Mouse (Mus musculus): Measurements from ENCODE around the gene Slc19a1. TPM values are rescaled to one million over a fixed set of nuclear protein-coding genes. Genes with fewer than 3 reads are reported as not detected.

The Slc19a1 gene
- polyA plus RNA-seq, 1 experiment from 2014 or later = 43.7 TPM

- Histone ChIP-seq H3K9ac (no peak overlapping the region), H3K4me1 (peaks cover 11% of the 10 kb centered on the region; the same call in 1 of the 2 replicates), H3K9me3 (replicated peaks) (no peaks in the 10 kb centered on the region), H3K4me3 (replicated peaks) (no peak overlapping the region), H3K4me2 (no peak overlapping the region), H3K27ac (peak overlapping the region; percentile 15), H3K27me3 (no peaks in the 10 kb centered on the region), H3K36me3 (peaks cover 71% of the 10 kb centered on the region)
- ATAC-seq (replicated peaks; ENCODE audit: low FRiP score) = peak; percentile 55; the same call in 1 of the 2 replicates
- WGBS = 81% methylated on average over 8 of the region's 8 CpGs
These were observed 46.9 kb downstream of the Slc19a1 start for GRCm38 (mm10) chr10:77078961-77079360.

- 8% methylated on average over 3 of the region's 3 CpGs for WGBS
- Histone ChIP-seq H3K36me3 (peaks cover 71% of the 10 kb centered on the region), H3K27me3 (no peaks in the 10 kb centered on the region), H3K9ac (no peak overlapping the region), H3K4me3 (replicated peaks) (no peak overlapping the region), H3K9me3 (replicated peaks) (no peaks in the 10 kb centered on the region), H3K4me2 (no peak overlapping the region), H3K4me1 (peaks cover 19% of the 10 kb centered on the region; the same call in 1 of the 2 replicates), H3K27ac (peak overlapping the region; percentile 56)
- no peak for ATAC-seq (replicated peaks; ENCODE audit: low FRiP score)
These were observed 50.4 kb downstream of the Slc19a1 start for GRCm38 (mm10) chr10:77082453-77082852.

- Histone ChIP-seq H3K9me3 (replicated peaks) (no peaks in the 10 kb centered on the region), H3K36me3 (peaks cover 71% of the 10 kb centered on the region), H3K9ac (no peak overlapping the region), H3K4me2 (no peak overlapping the region), H3K27me3 (no peaks in the 10 kb centered on the region), H3K4me1 (peaks cover 19% of the 10 kb centered on the region; the same call in 1 of the 2 replicates), H3K4me3 (replicated peaks) (no peak overlapping the region), H3K27ac (peak overlapping the region; percentile 56)
- 76% methylated on average over 5 of the region's 5 CpGs for WGBS
- ATAC-seq (replicated peaks; ENCODE audit: low FRiP score) = no peak
These were observed 50.9 kb downstream of the Slc19a1 start for GRCm38 (mm10) chr10:77082921-77083320.

- no peak overlapping the region for H3K4me3 ChIP-seq (replicated peaks)
- peaks cover 24% of the 10 kb centered on the region for H3K4me1 ChIP-seq
- ATAC-seq (replicated peaks; ENCODE audit: low FRiP score) = no peak
- H3K4me2 ChIP-seq = no peak overlapping the region
- 0 out of 2 replicates have a peak overlapping the region, but pooled peaks have one; percentile 9 for H3K27ac ChIP-seq
- H3K27me3 ChIP-seq = no peaks in the 10 kb centered on the region
- WGBS = 33% methylated on average over 1 of the region's 1 CpGs
- peaks cover 64% of the 10 kb centered on the region for H3K36me3 ChIP-seq
- H3K9ac ChIP-seq = no peak overlapping the region
- no peaks in the 10 kb centered on the region for H3K9me3 ChIP-seq (replicated peaks)
These were observed 52.5 kb downstream of the Slc19a1 start for GRCm38 (mm10) chr10:77084568-77084967.

- Histone ChIP-seq H3K4me1 (peaks cover 25% of the 10 kb centered on the region), H3K4me2 (0 out of 2 replicates have a peak overlapping the region, but pooled peaks have one; percentile 20), H3K9ac (0 out of 2 replicates have a peak overlapping the region, but pooled peaks have one; percentile 4), H3K27ac (peak overlapping the region; percentile 68), H3K9me3 (replicated peaks) (peaks cover 11% of the 10 kb centered on the region; the same call in 1 of the 2 replicates), H3K36me3 (peaks cover 65% of the 10 kb centered on the region), H3K27me3 (no peaks in the 10 kb centered on the region), H3K4me3 (replicated peaks) (no peak overlapping the region)
- WGBS = 53% methylated on average over 8 of the region's 8 CpGs
- ATAC-seq (replicated peaks; ENCODE audit: low FRiP score) = peak; percentile 63; the same call in 1 of the 2 replicates
These were observed 57.3 kb downstream of the Slc19a1 start for GRCm38 (mm10) chr10:77089336-77089735.

GRCm38 (mm10) chr10:77090063-77090462 is 58.0 kb downstream of the Slc19a1 start:
- Histone ChIP-seq H3K36me3 (peaks cover 66% of the 10 kb centered on the region), H3K4me3 (replicated peaks) (no peak overlapping the region), H3K4me2 (no peak overlapping the region), H3K27me3 (no peaks in the 10 kb centered on the region), H3K9ac (no peak overlapping the region), H3K9me3 (replicated peaks) (peaks cover 11% of the 10 kb centered on the region; the same call in 1 of the 2 replicates), H3K27ac (no peak overlapping the region), H3K4me1 (peaks cover 21% of the 10 kb centered on the region)
- no peak for ATAC-seq (replicated peaks; ENCODE audit: low FRiP score)
- WGBS = 71% methylated on average over 5 of the region's 5 CpGs

DNA sequence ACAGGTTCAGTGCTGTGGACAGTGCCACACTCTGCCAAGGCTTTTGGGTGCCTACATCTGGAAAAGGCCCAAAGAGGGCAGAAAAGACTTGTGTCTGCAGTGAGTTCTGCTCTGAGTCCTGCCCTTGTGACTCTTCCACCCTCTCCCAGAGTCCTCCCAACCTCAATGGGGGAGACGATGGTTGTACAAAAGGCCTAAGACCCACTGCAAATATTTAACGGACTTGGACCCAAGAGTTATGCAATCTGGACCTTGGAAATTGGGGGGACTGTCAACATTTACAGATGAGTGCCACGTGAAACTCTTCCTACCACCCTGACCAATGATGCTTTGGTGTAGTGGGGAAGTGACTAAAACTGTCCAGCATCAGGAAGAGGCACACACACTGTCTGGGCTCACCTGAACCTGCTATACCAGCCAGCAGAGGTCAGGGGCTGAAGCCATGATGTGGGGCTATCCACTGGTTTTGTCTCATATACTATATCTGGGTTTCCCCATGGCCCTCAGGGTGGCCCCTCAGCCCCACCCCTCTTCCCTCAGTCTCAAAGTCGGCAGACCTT is 59.6 kb downstream of the Slc19a1 start:
- Histone ChIP-seq H3K36me3 (peaks cover 64% of the 10 kb centered on the region), H3K9me3 (replicated peaks) (peaks cover 11% of the 10 kb centered on the region; the same call in 1 of the 2 replicates), H3K9ac (no peak overlapping the region), H3K4me1 (peaks cover 21% of the 10 kb centered on the region), H3K4me3 (replicated peaks) (no peak overlapping the region), H3K27ac (no peak overlapping the region), H3K27me3 (no peaks in the 10 kb centered on the region), H3K4me2 (no peak overlapping the region)
- WGBS = 75% methylated on average over 4 of the region's 4 CpGs
- no peak for ATAC-seq (replicated peaks; ENCODE audit: low FRiP score)

DNA sequence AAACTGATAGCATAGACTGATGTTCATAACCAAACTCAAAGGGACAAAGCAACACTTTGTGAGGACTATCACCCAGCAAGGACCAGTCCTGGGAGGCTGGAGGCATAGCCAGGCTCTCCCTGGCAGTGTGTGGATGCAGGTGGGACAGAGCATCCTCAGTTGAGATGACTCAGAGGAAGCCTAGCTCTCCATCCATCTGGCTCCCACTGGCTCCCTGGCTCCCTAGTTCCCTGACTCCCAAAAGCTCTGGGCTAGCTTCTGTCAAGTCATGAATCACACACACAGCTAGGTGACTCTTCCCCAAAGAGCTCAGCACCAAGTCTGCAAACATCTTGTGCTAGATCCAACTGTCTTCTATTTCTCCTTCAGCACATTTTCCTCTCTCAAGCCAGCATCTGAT is 61.8 kb downstream of the Slc19a1 start:
- Histone ChIP-seq H3K36me3 (peaks cover 43% of the 10 kb centered on the region), H3K9ac (no peak overlapping the region), H3K4me1 (peaks cover 35% of the 10 kb centered on the region), H3K27me3 (no peaks in the 10 kb centered on the region), H3K9me3 (replicated peaks) (peaks cover 11% of the 10 kb centered on the region; the same call in 1 of the 2 replicates), H3K4me3 (replicated peaks) (no peak overlapping the region), H3K4me2 (no peak overlapping the region), H3K27ac (no peak overlapping the region)
- no peak for ATAC-seq (replicated peaks; ENCODE audit: low FRiP score)

- H3K4me3 ChIP-seq (replicated peaks) = no peak overlapping the region
- H3K9ac ChIP-seq = no peak overlapping the region
- peaks cover 11% of the 10 kb centered on the region; the same call in 1 of the 2 replicates for H3K9me3 ChIP-seq (replicated peaks)
- no peak overlapping the region for H3K27ac ChIP-seq
- H3K4me2 ChIP-seq = no peak overlapping the region
- no peak for ATAC-seq (replicated peaks; ENCODE audit: low FRiP score)
- WGBS = 94% methylated on average over 3 of the region's 3 CpGs
- peaks cover 42% of the 10 kb centered on the region for H3K36me3 ChIP-seq
- H3K27me3 ChIP-seq = no peaks in the 10 kb centered on the region
- peaks cover 23% of the 10 kb centered on the region for H3K4me1 ChIP-seq
These were observed 63.6 kb downstream of the Slc19a1 start for GRCm38 (mm10) chr10:77095666-77096065.

DNA sequence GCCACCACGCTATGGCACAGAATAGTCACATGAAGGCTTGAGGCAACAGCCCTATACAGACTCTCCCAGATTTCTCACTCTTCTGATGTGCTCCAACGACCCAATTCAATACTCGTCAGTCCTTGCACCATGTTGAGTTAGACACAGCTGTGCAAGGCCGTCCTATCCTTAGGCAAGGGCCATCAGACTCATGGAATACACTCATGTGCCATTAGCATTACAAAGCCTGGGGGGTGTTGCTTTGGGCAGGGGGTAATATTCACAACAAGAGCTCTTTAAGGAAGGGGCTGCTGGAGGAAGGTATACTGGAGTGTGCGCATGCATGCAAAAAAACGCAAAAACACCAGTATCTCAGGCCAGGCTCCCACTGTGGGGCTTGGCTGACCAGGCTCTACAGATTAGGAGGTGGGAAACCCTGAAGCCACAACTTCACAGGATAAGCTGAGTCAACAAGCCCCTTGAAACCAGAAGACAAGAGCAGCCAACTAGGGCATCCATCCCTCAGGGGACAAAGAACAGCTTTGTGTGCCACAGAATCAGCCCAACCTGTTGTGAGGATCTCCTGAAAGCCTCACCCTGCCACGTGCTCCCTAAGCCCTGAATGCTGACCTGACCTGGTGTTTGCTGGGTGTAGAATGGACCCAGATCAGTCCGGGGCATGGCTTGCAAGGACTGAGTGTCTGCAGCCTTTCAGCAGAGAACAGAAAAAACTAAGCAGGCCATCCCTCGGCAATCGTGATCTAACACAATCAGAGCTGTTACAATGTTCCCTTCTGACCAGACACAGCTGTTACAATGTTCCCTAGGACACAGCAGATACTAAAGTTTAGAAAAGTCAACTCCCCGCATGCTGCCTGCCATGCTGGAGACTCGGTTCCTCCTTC is 65.2 kb downstream of the Slc19a1 start:
- H3K4me1 ChIP-seq = peaks cover 19% of the 10 kb centered on the region
- no peak overlapping the region for H3K4me2 ChIP-seq
- peak overlapping the region; percentile 63 for H3K27ac ChIP-seq
- H3K36me3 ChIP-seq = peaks cover 41% of the 10 kb centered on the region
- ATAC-seq (replicated peaks; ENCODE audit: low FRiP score) = no peak
- peaks cover 11% of the 10 kb centered on the region; the same call in 1 of the 2 replicates for H3K9me3 ChIP-seq (replicated peaks)
- WGBS = 65% methylated on average over 12 of the region's 12 CpGs
- no peak overlapping the region for H3K4me3 ChIP-seq (replicated peaks)
- H3K27me3 ChIP-seq = no peaks in the 10 kb centered on the region
- H3K9ac ChIP-seq = no peak overlapping the region

- Histone ChIP-seq H3K9me3 (replicated peaks) (peaks cover 7% of the 10 kb centered on the region; the same call in 1 of the 2 replicates), H3K9ac (no peak overlapping the region), H3K27ac (peak overlapping the region; percentile 63), H3K4me2 (no peak overlapping the region), H3K36me3 (peaks cover 35% of the 10 kb centered on the region), H3K4me3 (replicated peaks) (no peak overlapping the region), H3K27me3 (no peaks in the 10 kb centered on the region), H3K4me1 (peaks cover 19% of the 10 kb centered on the region)
- ATAC-seq (replicated peaks; ENCODE audit: low FRiP score) = no peak
- 76% methylated on average over 4 of the region's 4 CpGs for WGBS
These were observed 65.8 kb downstream of the Slc19a1 start for GRCm38 (mm10) chr10:77097890-77098200.

DNA sequence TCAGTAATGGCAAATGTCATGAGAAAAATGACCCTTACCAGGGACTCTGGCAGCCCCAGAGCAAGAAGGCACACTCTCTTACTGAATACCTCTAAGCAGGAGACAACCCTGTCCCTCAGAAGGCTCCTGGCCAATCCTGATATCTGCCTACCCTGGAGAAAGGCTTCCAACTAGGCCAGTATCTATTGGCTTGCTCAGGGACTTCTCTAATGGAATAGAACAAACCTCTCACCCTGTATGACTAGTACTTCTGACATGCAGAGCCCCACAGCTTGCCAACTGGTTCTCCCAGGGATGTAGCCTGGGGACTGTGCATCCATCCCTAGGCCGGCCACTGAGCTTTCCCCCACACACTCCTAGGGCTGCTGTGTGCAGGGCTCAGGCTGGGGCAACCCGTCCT is 66.6 kb downstream of the Slc19a1 start:
- 84% methylated on average over 2 of the region's 2 CpGs for WGBS
- Histone ChIP-seq H3K36me3 (peaks cover 27% of the 10 kb centered on the region), H3K27ac (no peak overlapping the region), H3K9me3 (replicated peaks) (no peaks in the 10 kb centered on the region), H3K4me1 (peaks cover 19% of the 10 kb centered on the region), H3K4me2 (no peak overlapping the region), H3K27me3 (no peaks in the 10 kb centered on the region), H3K4me3 (replicated peaks) (no peak overlapping the region), H3K9ac (no peak overlapping the region)
- ATAC-seq (replicated peaks; ENCODE audit: low FRiP score) = no peak
